Mouse (Mus musculus): ENCODE measurements around the gene Abca13.

- TF ChIP-seq CTCF (IDR thresholded peaks at IDR 0.05; ENCODE audit: low read depth, low read length) (no peak), POLR2AphosphoS5 (IDR thresholded peaks at IDR 0.05; ENCODE audit: insufficient replicate concordance, low read depth, low read length) (no peak)
These were observed 341.4 kb downstream of the Abca13 start for GRCm38 (mm10) chr11:9533189-9533588.

All from G1E (cell line).